Mouse (Mus musculus) bone marrow macrophage, adult 2 months (primary cell): ENCODE data around the gene Klhl40.

Experiments used
- CTCF ChIP-seq: IDR thresholded peaks from 2 replicates; pipeline ENCODE4 v1.5.1; 2012; ENCODE audit warnings: low read depth, mild to moderate bottlenecking, low read length, moderate library complexity
- POLR2A ChIP-seq: IDR thresholded peaks from 2 replicates; pipeline ENCODE4 v1.6.1; 2012; ENCODE audit warnings: mild to moderate bottlenecking, low read depth, low read length, borderline replicate concordance

- TF ChIP-seq CTCF, result no peak
- no peak for TF ChIP-seq POLR2A
Measured at GRCm38 (mm10) chr9:121761787-121762186, 15.6 kb upstream of the Klhl40 start.
